ENCODE assay signal across 18 mouse cellular contexts in genomic region chr3:122566549-122566948, GRCm38 (mm10). TPM values are rescaled to one million over a fixed set of nuclear protein-coding genes. Genes with fewer than 3 reads are reported as not detected.
A peak's percentile ranks its signal among the peaks of the same experiment; 100 is the strongest.
DNase-seq lines count a peak whose midpoint lies in the region; ATAC-seq and TF ChIP-seq lines count a peak whose summit lies in the region.
"Had no signal": no experiment of that assay in that cellular context is flagged by ENCODE, and none has a peak within 500 bp of the region (broad histone marks: within the 10 kb centered on the region; RNA-seq: fewer than 3 reads in every experiment).

No protein-coding gene starts in this region.

- 56% methylated on average over 4 of the region's 4 CpGs for WGBS in heart, adult 2 months
- WGBS in lung, postnatal 0 days, result 39% methylated on average over 4 of the region's 4 CpGs

- 0 out of 2 replicates have a peak, but pooled peaks have one; percentile 12 for TF ChIP-seq POLR2A in heart, adult 2 months (IDR thresholded peaks at IDR 0.05; ENCODE audit: insufficient read depth, low read depth, low read length)

- peak; percentile 67 for ATAC-seq in lung, postnatal 0 days
- ATAC-seq in hematopoietic stem cell, adult 5-6 weeks (replicated peaks in 1 of 2; ENCODE audit: insufficient read depth in 1 of 2, low FRiP score in 2 of 2, low TSS enrichment in 1 of 2, low read depth in 1 of 2, poor library complexity in 2 of 2, severe bottlenecking in 2 of 2), result peak; percentile 70 to 82
- ATAC-seq in megakaryocyte progenitor cell, adult 5-6 weeks (replicated peaks; ENCODE audit: poor library complexity), result peak; percentile 98
- ATAC-seq: midbrain, embryonic 15.5 days had no signal

- H3K79me2 ChIP-seq in heart, adult 2 months (replicated peaks; ENCODE audit: control insufficient read depth, insufficient read depth, low read length), result no peaks in the 10 kb centered on the region

- no peaks in the 10 kb centered on the region for H3K9me3 ChIP-seq in lung, postnatal 0 days (ENCODE audit: low read length)
- H3K9me3 ChIP-seq: embryonic facial prominence, embryonic 12.5 days; lung, embryonic 15.5 days; midbrain, embryonic 15.5 days had no signal

- no peak overlapping the region for H3K4me3 ChIP-seq in heart, adult 2 months
- H3K4me3 ChIP-seq in lung, postnatal 0 days (ENCODE audit: low read depth, low read length), result no peak overlapping the region
- H3K4me3 ChIP-seq: embryonic facial prominence, embryonic 12.5 days; lung, embryonic 15.5 days; midbrain, embryonic 15.5 days had no signal

- H3K4me1 ChIP-seq in heart, adult 2 months (ENCODE audit: control insufficient read depth, insufficient read depth, low read length), result peaks cover 2% of the 10 kb centered on the region; the same call in 1 of the 2 replicates
- H3K4me1 ChIP-seq in lung, postnatal 0 days (ENCODE audit: insufficient read depth, low read depth, low read length), result peaks cover 3% of the 10 kb centered on the region; the same call in 1 of the 2 replicates
- H3K4me1 ChIP-seq: embryonic facial prominence, embryonic 12.5 days; lung, embryonic 15.5 days; midbrain, embryonic 15.5 days had no signal

- intact Hi-C loops in heart, adult 2 months (cut with DNase I), result no loop called here

- DNase-seq in heart, adult 2 months, result peak in 1 of 2 experiments; percentile 25
- no peak for DNase-seq in heart, adult 9 months (ENCODE audit: low spot score in 2 of 2)
- peak; percentile 62 for DNase-seq in lung, postnatal 0 days (ENCODE audit: low spot score)
- no peak for DNase-seq in lung, postnatal 10 days
- no peak for DNase-seq in gastrocnemius, postnatal 25 days
- DNase-seq in spleen, postnatal 4 days (ENCODE audit: low spot score in 2 of 2), result no peak
- DNase-seq: adrenal gland, postnatal 25 days; cerebellum, postnatal 36 days; gastrocnemius, postnatal 14 days; kidney, adult 2 months; kidney, postnatal 4 days; right cerebral cortex, postnatal 4 days had no signal

- no peaks in the 10 kb centered on the region for H3K27me3 ChIP-seq in heart, adult 2 months (ENCODE audit: control insufficient read depth, insufficient read depth, low read length)
- no peaks in the 10 kb centered on the region for H3K27me3 ChIP-seq in lung, postnatal 0 days (replicated peaks; ENCODE audit: insufficient read depth, low read length)
- H3K27me3 ChIP-seq: embryonic facial prominence, embryonic 12.5 days; lung, embryonic 15.5 days; midbrain, embryonic 15.5 days had no signal

- no peak overlapping the region for H3K4me2 ChIP-seq in lung, postnatal 0 days (replicated peaks; ENCODE audit: low read depth, low read length)
- H3K4me2 ChIP-seq: embryonic facial prominence, embryonic 12.5 days; lung, embryonic 15.5 days; midbrain, embryonic 15.5 days had no signal

- H3K27ac ChIP-seq in heart, adult 2 months, result no peak overlapping the region
- no peak overlapping the region for H3K27ac ChIP-seq in lung, postnatal 0 days (ENCODE audit: low read length)
- H3K27ac ChIP-seq: embryonic facial prominence, embryonic 12.5 days; lung, embryonic 15.5 days; midbrain, embryonic 15.5 days had no signal

- H3K9ac ChIP-seq in heart, adult 2 months (ENCODE audit: low read depth, low read length), result no peak overlapping the region
- no peak overlapping the region for H3K9ac ChIP-seq in lung, postnatal 0 days (replicated peaks; ENCODE audit: low read depth)
- H3K9ac ChIP-seq: embryonic facial prominence, embryonic 12.5 days; lung, embryonic 15.5 days; midbrain, embryonic 15.5 days had no signal

- no peaks in the 10 kb centered on the region; the same call in 1 of the 2 replicates for H3K36me3 ChIP-seq in heart, adult 2 months (ENCODE audit: control insufficient read depth, insufficient read depth, low read length)
- no peaks in the 10 kb centered on the region for H3K36me3 ChIP-seq in lung, postnatal 0 days (ENCODE audit: insufficient read depth, low read length)

- no peak for TF ChIP-seq EP300 in heart, adult 2 months (IDR thresholded peaks at IDR 0.05; ENCODE audit: insufficient read depth, low read depth, low read length)
- no peak for TF ChIP-seq EP300 in lung, postnatal 0 days (IDR thresholded peaks at IDR 0.05)

- no peak for TF ChIP-seq CTCF in heart, adult 2 months (IDR thresholded peaks at IDR 0.05)
- no peak for TF ChIP-seq CTCF in lung, postnatal 0 days (IDR thresholded peaks at IDR 0.05)

RNA-seq across cellular contexts. Expression of gene Fnbp1l, which starts 53.0 kb away (rescaled TPM):
- total RNA-seq in heart, adult 2 months (2021), result 10 to 100 TPM; 17.2 to 17.4 TPM
- 7.6 and 15.0 TPM in 2 replicates for polyA plus RNA-seq in heart, adult 2 months (2012; rRNA removed)
- 32.3 and 41.1 TPM in 2 replicates for polyA plus RNA-seq in lung, postnatal 0 days (2015; fragmentation: Nextera tagmentation; extraction: Ambion mirVana)
- 53.1 and 59.2 TPM in 2 replicates for total RNA-seq in hematopoietic stem cell, adult 5-6 weeks (2017)
- total RNA-seq in megakaryocyte progenitor cell, adult 5-6 weeks (2015), result 9.0 and 13.4 TPM in 2 replicates
- 11.0 and 12.7 TPM in 2 replicates for total RNA-seq in megakaryocyte progenitor cell, adult 5-6 weeks (2017)
- 1 to 10 TPM; 5.3 to 5.5 TPM for total RNA-seq in gastrocnemius, postnatal 25 days (2021)
- total RNA-seq: MEL had no signal
